Mouse (Mus musculus) myocyte (in vitro differentiated cells): ENCODE measurements around the gene Coro7. TPM values are rescaled to one million over a fixed set of nuclear protein-coding genes. Genes with fewer than 3 reads are reported as not detected.
"Not testable (repeated sequence)": the region's sequence is repeated elsewhere in the genome, so short reads cannot be mapped to it uniquely, and the experiment has no call there.

Experiments
- H3K27me3 ChIP-seq: one replicate; pipeline ENCODE4 v1.6.1; 2011; ENCODE audit not compliant: control insufficient read depth, insufficient read depth, insufficient read length
- H3K36me3 ChIP-seq: one replicate; pipeline ENCODE4 v1.6.1; 2011; ENCODE audit not compliant: control insufficient read depth, insufficient read depth
- H3K4me2 ChIP-seq: one replicate; pipeline ENCODE4 v1.6.1; 2011; ENCODE audit warnings: low read depth, control low read depth
- H3K4me3 ChIP-seq: one replicate; pipeline ENCODE4 v1.5.1; 2011; ENCODE audit warnings: mild to moderate bottlenecking, control low read depth, moderate library complexity
- H3K79me2 ChIP-seq: one replicate; pipeline ENCODE4 v1.6.1; 2011; ENCODE audit not compliant: control insufficient read depth, insufficient read depth
- H3ac ChIP-seq: one replicate; pipeline ENCODE4 v1.6.1; 2011; ENCODE audit not compliant: control insufficient read depth, insufficient read length
- CEBPB ChIP-seq: IDR thresholded peaks from 2 replicates; pipeline ENCODE4 v1.6.1; 2011; ENCODE audit warnings: mild to moderate bottlenecking, moderate library complexity; ENCODE audit not compliant: poor library complexity, insufficient read depth, severe bottlenecking
- E2F4 ChIP-seq: IDR thresholded peaks from one replicate; pipeline ENCODE4 v1.6.1; 2011; ENCODE audit warnings: mild to moderate bottlenecking, control low read depth, moderate library complexity; ENCODE audit not compliant: insufficient read depth
- MAX ChIP-seq: IDR thresholded peaks from one replicate; pipeline ENCODE4 v1.6.1; 2011; ENCODE audit warnings: low read depth, mild to moderate bottlenecking, control low read depth
- MYOD1 ChIP-seq, 3 experiments: IDR thresholded peaks; one replicate each; pipeline ENCODE4 v1.6.1; 2011; ENCODE audit warnings: control low read depth in 2 of 3, low read depth in 2 of 3, mild to moderate bottlenecking in 2 of 3, moderate library complexity in 1 of 3; ENCODE audit not compliant: insufficient read length in 2 of 3, control insufficient read depth in 1 of 3
- MYOG ChIP-seq, 3 experiments: IDR thresholded peaks; one replicate each; pipeline ENCODE4 v1.6.1; 2011; ENCODE audit warnings: control low read depth in 2 of 3, low read depth in 2 of 3, mild to moderate bottlenecking in 2 of 3; ENCODE audit not compliant: insufficient read length in 2 of 3, control insufficient read depth in 1 of 3, insufficient read depth in 1 of 3
- POLR2A ChIP-seq: IDR thresholded peaks from one replicate; pipeline ENCODE4 v1.6.1; 2011; ENCODE audit warnings: low read depth, mild to moderate bottlenecking, control low read depth, moderate library complexity; ENCODE audit not compliant: insufficient read length
- POLR2AphosphoS2 ChIP-seq: IDR thresholded peaks from one replicate; pipeline ENCODE4 v1.6.1; 2011; ENCODE audit warnings: low read depth, control low read depth; ENCODE audit not compliant: insufficient read length
- REST ChIP-seq: IDR thresholded peaks from one replicate; pipeline ENCODE4 v1.6.1; 2011; ENCODE audit warnings: mild to moderate bottlenecking, control low read depth, moderate library complexity; ENCODE audit not compliant: insufficient read depth, insufficient read length
- SRF ChIP-seq: IDR thresholded peaks from one replicate; pipeline ENCODE4 v1.6.1; 2011; ENCODE audit warnings: low read depth; ENCODE audit not compliant: control insufficient read depth, insufficient read length
- TCF12 ChIP-seq: IDR thresholded peaks from one replicate; pipeline ENCODE4 v1.6.1; 2011; ENCODE audit warnings: mild to moderate bottlenecking, control low read depth; ENCODE audit not compliant: poor library complexity, insufficient read depth, severe bottlenecking
- TCF3 ChIP-seq: IDR thresholded peaks from one replicate; pipeline ENCODE4 v1.6.1; 2011; ENCODE audit warnings: low read depth, control low read depth; ENCODE audit not compliant: insufficient read length
- USF1 ChIP-seq: IDR thresholded peaks from one replicate; pipeline ENCODE4 v1.6.1; 2011; ENCODE audit warnings: low read depth, mild to moderate bottlenecking, control low read depth, moderate library complexity
- polyA plus RNA-seq: library from polyadenylated mRNA; unstranded; fragments of >200 nt; fragmentation: generic; extraction: Trizol; gene quantifications from one replicate; pipeline ENCODE4 v1.2.1, GENCODE M21; 2012; ENCODE audit warnings: missing spikeins

Coro7 gene
- polyA plus RNA-seq, 1 experiment = 15.2 TPM

- Histone ChIP-seq H3K79me2 (peaks cover 26% of the 10 kb centered on the region), H3K27me3 (no peaks in the 10 kb centered on the region), H3ac (peak overlapping the region; percentile 31), H3K36me3 (peaks cover 12% of the 10 kb centered on the region), H3K4me2 (peak overlapping the region; percentile 87), H3K4me3 (peak overlapping the region; percentile 98)
- no peak for TF ChIP-seq SRF
- no peak for TF ChIP-seq USF1
- no peak for TF ChIP-seq TCF12
- no peak for TF ChIP-seq REST
- no peak for TF ChIP-seq POLR2A
- TF ChIP-seq MYOD1 (IDR thresholded peaks at IDR 0.05; ENCODE audit: control insufficient read depth in 1 of 3, insufficient read length in 2 of 3, low read depth in 2 of 3) = no peak
These were observed 3.6 kb upstream of the Coro7 start for GRCm38 (mm10) chr16:4683193-4683580.

GRCm38 (mm10) chr16:4682628-4683179 lies 3.1 kb upstream of the Coro7 start:
- Histone ChIP-seq H3K27me3 (no peaks in the 10 kb centered on the region), H3ac (peak overlapping the region; percentile 31), H3K79me2 (peaks cover 26% of the 10 kb centered on the region), H3K36me3 (peaks cover 10% of the 10 kb centered on the region), H3K4me3 (peak overlapping the region; percentile 98), H3K4me2 (peak overlapping the region; percentile 87)
- TF ChIP-seq TCF12 (no peak), MAX (no peak), USF1 (no peak)

- H3K79me2 ChIP-seq = peaks cover 21% of the 10 kb centered on the region
- H3K4me3 ChIP-seq, H3K4me2 ChIP-seq, H3K36me3 ChIP-seq, H3K27me3 ChIP-seq, H3ac ChIP-seq: not testable (repeated sequence)
These were observed 1.4 kb upstream of the Coro7 start for GRCm38 (mm10) chr16:4680922-4681455.

- Histone ChIP-seq H3K36me3 (peaks cover 28% of the 10 kb centered on the region), H3K27me3 (no peaks in the 10 kb centered on the region), H3K4me2 (peak overlapping the region; percentile 87), H3K79me2 (no peaks in the 10 kb centered on the region), H3ac (no peak overlapping the region), H3K4me3 (peak overlapping the region; percentile 58)
- no peak for TF ChIP-seq POLR2A
- no peak for TF ChIP-seq MYOD1 (IDR thresholded peaks at IDR 0.05; ENCODE audit: control insufficient read depth in 1 of 3, insufficient read length in 2 of 3, low read depth in 2 of 3)
- TF ChIP-seq E2F4 = no peak
- no peak for TF ChIP-seq SRF
These were observed 1.5 kb downstream of the Coro7 start for GRCm38 (mm10) chr16:4678080-4678479.

GRCm38 (mm10) chr16:4676836-4677235 lies 2.7 kb downstream of the Coro7 start:
- Histone ChIP-seq H3K4me2 (no peak overlapping the region), H3K27me3 (no peaks in the 10 kb centered on the region), H3K36me3 (peaks cover 38% of the 10 kb centered on the region), H3K4me3 (no peak overlapping the region), H3K79me2 (no peaks in the 10 kb centered on the region), H3ac (no peak overlapping the region)
- TF ChIP-seq MYOG (IDR thresholded peaks at IDR 0.05; ENCODE audit: control insufficient read depth in 1 of 3, insufficient read depth in 1 of 3, insufficient read length in 2 of 3, low read depth in 2 of 3) (no peak), USF1 (no peak), POLR2A (no peak), POLR2AphosphoS2 (no peak), CEBPB (no peak), TCF3 (no peak)

- no peak overlapping the region for H3K4me2 ChIP-seq
- no peaks in the 10 kb centered on the region for H3K79me2 ChIP-seq
- peaks cover 43% of the 10 kb centered on the region for H3K36me3 ChIP-seq
- no peaks in the 10 kb centered on the region for H3K27me3 ChIP-seq
- TF ChIP-seq SRF = no peak
- TF ChIP-seq TCF3 = no peak
- no peak for TF ChIP-seq MYOG (IDR thresholded peaks at IDR 0.05; ENCODE audit: control insufficient read depth in 1 of 3, insufficient read depth in 1 of 3, insufficient read length in 2 of 3, low read depth in 2 of 3)
- no peak for TF ChIP-seq E2F4
- no peak for TF ChIP-seq TCF12
- TF ChIP-seq POLR2A = no peak
- H3K4me3 ChIP-seq = no peak overlapping the region
- H3ac ChIP-seq = no peak overlapping the region
These were observed 5.5 kb downstream of the Coro7 start for GRCm38 (mm10) chr16:4674091-4674490.
